ENCODE assay signal across 20 mouse cellular contexts in genomic region chr15:9629660-9630059, GRCm38 (mm10).
DNase-seq lines count a peak whose midpoint lies in the region; TF ChIP-seq lines count a peak whose summit lies in the region.
"Had no signal": no experiment of that assay in that cellular context is flagged by ENCODE, and none has a peak within 500 bp of the region (broad histone marks: within the 10 kb centered on the region; RNA-seq: fewer than 3 reads in every experiment).

No protein-coding gene starts in this region.

- no peak for TF ChIP-seq CTCF in MEL (IDR thresholded peaks at IDR 0.05 in 2 of 3, conservative IDR thresholded peaks at IDR 0.05 in 1 of 3; ENCODE audit: control insufficient read depth in 1 of 3, insufficient read depth in 1 of 3, low read depth in 2 of 3, low read length in 3 of 3, poor library complexity in 1 of 3, severe bottlenecking in 1 of 3)
- TF ChIP-seq CTCF in bone marrow macrophage, adult 2 months (IDR thresholded peaks at IDR 0.05; ENCODE audit: low read depth, low read length): no peak

- peaks cover 5 to 33% of the 10 kb centered on the region in 2 experiments; a peak in 3 of 4 replicates for H3K4me1 ChIP-seq in MEL (ENCODE audit: control insufficient read depth in 1 of 2, insufficient read depth in 2 of 2, low read length in 2 of 2)
- H3K4me1 ChIP-seq in bone marrow macrophage, adult 2 months (ENCODE audit: control insufficient read depth, insufficient read depth, low read length): peaks cover 7% of the 10 kb centered on the region
- H3K4me1 ChIP-seq: embryonic facial prominence, embryonic 10.5 days; embryonic facial prominence, embryonic 12.5 days; forebrain, embryonic 13.5 days; forebrain, embryonic 15.5 days had no signal

- H3K27ac ChIP-seq in MEL (ENCODE audit: control insufficient read depth, low read depth, low read length) (peak overlapping the region; percentile 59; the same call in 1 of the 2 replicates), macrophage (peak overlapping the region; percentile 49)
- H3K27ac ChIP-seq in bone marrow macrophage, adult 2 months (ENCODE audit: insufficient read depth, low read depth, low read length): peak overlapping the region; percentile 78
- H3K27ac ChIP-seq: embryonic facial prominence, embryonic 10.5 days; embryonic facial prominence, embryonic 12.5 days; forebrain, embryonic 13.5 days; forebrain, embryonic 15.5 days had no signal

- H3K79me2 ChIP-seq in MEL (ENCODE audit: control insufficient read depth, insufficient read depth, low read length, poor library complexity) (no peaks in the 10 kb centered on the region), macrophage (ENCODE audit: inconsistent target) (no peaks in the 10 kb centered on the region)

- intact Hi-C loops in left cerebral cortex, postnatal 36 days (cut with DNase I): no loop called here

- TF ChIP-seq POLR2A in MEL (IDR thresholded peaks at IDR 0.05; ENCODE audit: control insufficient read depth in 1 of 2, insufficient read depth in 1 of 2, low read depth in 1 of 2, low read length in 2 of 2, poor library complexity in 1 of 2): no peak
- no peak for TF ChIP-seq POLR2A in bone marrow macrophage, adult 2 months (IDR thresholded peaks at IDR 0.05; ENCODE audit: borderline replicate concordance, low read depth, low read length)

- H3K9ac ChIP-seq in MEL (ENCODE audit: control insufficient read depth, low read depth, low read length, poor library complexity, severe bottlenecking): no peak overlapping the region
- H3K9ac ChIP-seq: embryonic facial prominence, embryonic 12.5 days; forebrain, embryonic 13.5 days; forebrain, embryonic 15.5 days; forebrain, postnatal 0 days had no signal

- 71% methylated on average over 1 of the region's 1 CpGs for WGBS in macrophage (ENCODE audit: missing documents)

- H3K36me3 ChIP-seq in MEL (ENCODE audit: control insufficient read depth in 1 of 2, insufficient read depth in 2 of 2, low read length in 2 of 2): peaks cover 0 to 29% of the 10 kb centered on the region in 2 experiments; a peak in 2 of 4 replicates
- H3K36me3 ChIP-seq in macrophage (ENCODE audit: inconsistent target): no peaks in the 10 kb centered on the region
- H3K36me3 ChIP-seq: embryonic facial prominence, embryonic 10.5 days; embryonic facial prominence, embryonic 12.5 days; forebrain, embryonic 15.5 days had no signal

- peak; percentile 92 for TF ChIP-seq EP300 in MEL (IDR thresholded peaks at IDR 0.05; ENCODE audit: low read depth in 1 of 2, low read length in 2 of 2)

- TF ChIP-seq RAD21 in MEL (IDR thresholded peaks at IDR 0.05; ENCODE audit: low read depth, low read length): no peak

- no peaks in the 10 kb centered on the region for H3K9me3 ChIP-seq in MEL (replicated peaks; ENCODE audit: insufficient read depth, low read length)
- H3K9me3 ChIP-seq: embryonic facial prominence, embryonic 10.5 days; embryonic facial prominence, embryonic 12.5 days; forebrain, embryonic 13.5 days; forebrain, embryonic 15.5 days had no signal

- DNase-seq in MEL (ENCODE audit: low read depth, low spot score): peak; percentile 67
- DNase-seq in left cerebral cortex, postnatal 36 days (ENCODE audit: low spot score in 2 of 2): no peak
- no peak for DNase-seq in frontal cortex, postnatal 14 days (ENCODE audit: low spot score in 2 of 2)
- DNase-seq in right cerebral cortex, postnatal 36 days (ENCODE audit: low spot score in 2 of 2): no peak
- DNase-seq: adrenal gland, adult 8-10 months; adrenal gland, postnatal 14 days; adrenal gland, postnatal 36 days; cerebellum, adult 11 months; cerebellum, adult 18-20 months; cerebellum, adult 8-10 months; cerebellum, adult 9-11 months; cerebellum, postnatal 14 days; cerebellum, postnatal 36 days; forebrain, postnatal 0 days had no signal

- H3K27me3 ChIP-seq in MEL (ENCODE audit: control insufficient read depth in 1 of 2, insufficient read depth in 2 of 2, low read length in 2 of 2): no peaks in the 10 kb centered on the region
- H3K27me3 ChIP-seq: embryonic facial prominence, embryonic 12.5 days; forebrain, embryonic 13.5 days; forebrain, embryonic 15.5 days had no signal

- H3K4me3 ChIP-seq in MEL (ENCODE audit: control insufficient read depth in 1 of 2, insufficient read depth in 1 of 2, low read depth in 2 of 2, low read length in 2 of 2) (no peak overlapping the region), macrophage (ENCODE audit: inconsistent target) (no peak overlapping the region)
- H3K4me3 ChIP-seq in bone marrow macrophage, adult 2 months (ENCODE audit: insufficient read depth, low read length): no peak overlapping the region
- H3K4me3 ChIP-seq: embryonic facial prominence, embryonic 10.5 days; embryonic facial prominence, embryonic 12.5 days; forebrain, embryonic 13.5 days; forebrain, embryonic 15.5 days had no signal

TF ChIP-seq in MEL, 35 proteins besides CTCF, POLR2A, EP300 and RAD21:
- TF ChIP-seq USF2 (IDR thresholded peaks at IDR 0.05; ENCODE audit: borderline replicate concordance in 1 of 2, insufficient read depth in 1 of 2, low read depth in 1 of 2, low read length in 2 of 2): no peak
- TF ChIP-seq MYC (IDR thresholded peaks at IDR 0.05; ENCODE audit: low read depth, low read length): no peak
- TF ChIP-seq MAZ (IDR thresholded peaks at IDR 0.05; ENCODE audit: low read depth, low read length): no peak
- peak; percentile 56; the same call in 1 of the 2 replicates for TF ChIP-seq MYB (IDR thresholded peaks at IDR 0.05; ENCODE audit: low read depth, low read length)
- TF ChIP-seq TCF12 (IDR thresholded peaks at IDR 0.05; ENCODE audit: low read depth, low read length): peak; percentile 77
- no peak for TF ChIP-seq ELF1 (IDR thresholded peaks at IDR 0.05; ENCODE audit: low read depth, low read length)
- no peak for TF ChIP-seq BHLHE40 (IDR thresholded peaks at IDR 0.05; ENCODE audit: borderline replicate concordance, low read depth, low read length)
- TF ChIP-seq NRF1 (IDR thresholded peaks at IDR 0.05; ENCODE audit: insufficient read depth, low read depth, low read length, poor library complexity, severe bottlenecking): no peak
- no peak for TF ChIP-seq TBP (IDR thresholded peaks at IDR 0.05; ENCODE audit: low read depth, low read length)
- no peak for TF ChIP-seq ZMIZ1 (IDR thresholded peaks at IDR 0.05; ENCODE audit: low read depth, low read length)
- no peak for TF ChIP-seq ZNF384 (IDR thresholded peaks at IDR 0.05; ENCODE audit: low read depth, low read length)
- no peak for TF ChIP-seq UBTF (IDR thresholded peaks at IDR 0.05; ENCODE audit: borderline replicate concordance, insufficient read depth, low read depth, low read length)
- no peak for TF ChIP-seq MXI1 (IDR thresholded peaks at IDR 0.05; ENCODE audit: low read depth, low read length)
- peak; percentile 89; the same call in 1 of the 2 replicates for TF ChIP-seq MEF2A (IDR thresholded peaks at IDR 0.05; ENCODE audit: extremely low read depth, insufficient replicate concordance, low read depth, low read length, poor library complexity, severe bottlenecking)
- no peak for TF ChIP-seq POLR2AphosphoS5 (IDR thresholded peaks at IDR 0.05; ENCODE audit: borderline replicate concordance, low read depth, low read length)
- no peak for TF ChIP-seq GABPA (IDR thresholded peaks at IDR 0.05; ENCODE audit: low read depth, low read length)
- TF ChIP-seq SIN3A (IDR thresholded peaks at IDR 0.05; ENCODE audit: low read length): peak; percentile 78; the same call in 1 of the 2 replicates
- TF ChIP-seq CHD1 (IDR thresholded peaks at IDR 0.05; ENCODE audit: low read depth, low read length): no peak
- TF ChIP-seq CHD2 (IDR thresholded peaks at IDR 0.05; ENCODE audit: low read length): no peak
- peak; percentile 81 for TF ChIP-seq GATA1 (IDR thresholded peaks at IDR 0.05; ENCODE audit: low read depth, low read length)
- TF ChIP-seq KAT2A (conservative IDR thresholded peaks at IDR 0.05; ENCODE audit: low read depth, low read length): no peak
- no peak for TF ChIP-seq NELFE (IDR thresholded peaks at IDR 0.05; ENCODE audit: low read depth, low read length)
- TF ChIP-seq ETS1 (IDR thresholded peaks at IDR 0.05; ENCODE audit: low read depth, low read length): peak; percentile 87
- TF ChIP-seq ZC3H11A (IDR thresholded peaks at IDR 0.05; ENCODE audit: low read depth, low read length): no peak
- no peak for TF ChIP-seq ZKSCAN1 (IDR thresholded peaks at IDR 0.05; ENCODE audit: low read depth, low read length)
- TF ChIP-seq MAFK (IDR thresholded peaks at IDR 0.05; ENCODE audit: borderline replicate concordance, low read depth, low read length): peak; percentile 83; the same call in 1 of the 2 replicates
- TF ChIP-seq E2F4 (IDR thresholded peaks at IDR 0.05; ENCODE audit: borderline replicate concordance, low read depth, low read length): no peak
- no peak for TF ChIP-seq POLR2AphosphoS2 (IDR thresholded peaks at IDR 0.05; ENCODE audit: low read length)
- no peak for TF ChIP-seq MAX (IDR thresholded peaks at IDR 0.05; ENCODE audit: low read length)
- TF ChIP-seq USF1 (IDR thresholded peaks at IDR 0.05; ENCODE audit: low read depth, low read length): no peak
- no peak for TF ChIP-seq JUND (IDR thresholded peaks at IDR 0.05; ENCODE audit: low read depth, low read length)
- TF ChIP-seq TAL1 (IDR thresholded peaks at IDR 0.05; ENCODE audit: low read length): no peak
- TF ChIP-seq HCFC1 (IDR thresholded peaks at IDR 0.05; ENCODE audit: low read depth, low read length): no peak
- peak; percentile 83 for TF ChIP-seq RCOR1 (IDR thresholded peaks at IDR 0.05; ENCODE audit: low read depth, low read length)
- TF ChIP-seq SMC3 (IDR thresholded peaks at IDR 0.05; ENCODE audit: low read depth, low read length): no peak
